Mouse (Mus musculus) stomach, postnatal 0 days (tissue): ENCODE measurements around the gene Plcl2.

Experiments used
- CTCF ChIP-seq: IDR thresholded peaks from 2 replicates; pipeline ENCODE4 v1.5.1; 2016; ENCODE audit warnings: antibody characterized with exemption, low read depth, mild to moderate bottlenecking, moderate library complexity
- EP300 ChIP-seq: optimal IDR thresholded peaks from 2 replicates; pipeline ENCODE3; 2016; ENCODE audit warnings: antibody characterized with exemption

DNA sequence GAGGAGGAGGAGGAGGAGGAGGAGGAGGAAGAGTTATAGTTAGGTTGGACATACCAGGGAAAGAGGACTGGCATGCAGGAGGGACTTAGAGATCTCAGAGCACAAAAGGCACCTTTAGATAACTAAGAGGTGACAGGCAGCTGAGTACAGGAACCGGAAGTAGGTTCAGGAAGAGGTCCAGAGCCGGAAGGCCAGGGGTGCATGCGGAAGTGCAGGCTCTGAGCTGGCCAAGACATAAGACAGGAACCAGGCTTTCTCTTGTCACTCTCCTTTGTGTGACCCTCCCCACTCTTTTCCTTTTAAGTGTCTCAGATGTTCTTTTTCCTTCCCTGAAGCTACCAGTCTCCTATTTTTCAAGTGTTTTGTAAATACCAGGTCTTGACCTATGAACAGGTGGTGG, 38.0 kb upstream of the Plcl2 start:
- no peak for TF ChIP-seq CTCF
- no peak for TF ChIP-seq EP300
